Mouse (Mus musculus): ENCODE results near the gene Slc25a18. TPM values are rescaled to one million over a fixed set of nuclear protein-coding genes. Genes with fewer than 3 reads are reported as not detected.

Slc25a18 gene
- polyA plus RNA-seq, 1 experiment = 0.08 TPM

DNA sequence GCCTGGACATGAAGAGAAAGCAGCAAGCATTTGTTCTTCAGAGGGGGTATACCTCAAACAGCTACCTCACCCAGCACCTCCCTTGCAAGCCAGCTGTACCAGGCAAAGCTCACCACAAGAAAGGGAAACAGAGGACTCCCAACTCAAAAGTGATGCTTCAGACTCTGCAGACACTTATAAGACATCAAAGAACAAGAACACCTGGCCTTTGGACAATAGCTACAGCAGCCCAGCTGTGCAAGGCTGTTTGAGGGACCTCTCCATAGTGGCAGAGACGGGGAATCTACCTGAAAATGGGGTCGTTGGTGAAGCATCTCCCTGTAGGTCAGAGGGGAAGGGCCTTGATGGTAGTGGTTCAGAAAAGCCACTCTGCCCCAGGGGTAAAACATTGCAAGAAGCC, 12.2 kb upstream of the Slc25a18 start:
- H3K27ac ChIP-seq (ENCODE audit: insufficient read depth, low read depth, low read length) = no peak overlapping the region
- H3K4me1 ChIP-seq (ENCODE audit: control insufficient read depth, insufficient read depth, insufficient read length, low read length) = no peaks in the 10 kb centered on the region
- no peak overlapping the region for H3K4me3 ChIP-seq (ENCODE audit: low read depth, low read length)
- no peaks in the 10 kb centered on the region for H3K36me3 ChIP-seq (ENCODE audit: control insufficient read depth, insufficient read depth, low read length)
- WGBS = 76% methylated on average over 2 of the region's 2 CpGs
- TF ChIP-seq CTCF (IDR thresholded peaks at IDR 0.05; ENCODE audit: extremely low read depth, insufficient read length, insufficient replicate concordance, low read depth, low read length) (no peak), POLR2A (IDR thresholded peaks at IDR 0.05; ENCODE audit: low read depth, low read length) (no peak)
- no peaks in the 10 kb centered on the region for H3K27me3 ChIP-seq (ENCODE audit: control insufficient read depth, insufficient read depth, low read length)

DNA sequence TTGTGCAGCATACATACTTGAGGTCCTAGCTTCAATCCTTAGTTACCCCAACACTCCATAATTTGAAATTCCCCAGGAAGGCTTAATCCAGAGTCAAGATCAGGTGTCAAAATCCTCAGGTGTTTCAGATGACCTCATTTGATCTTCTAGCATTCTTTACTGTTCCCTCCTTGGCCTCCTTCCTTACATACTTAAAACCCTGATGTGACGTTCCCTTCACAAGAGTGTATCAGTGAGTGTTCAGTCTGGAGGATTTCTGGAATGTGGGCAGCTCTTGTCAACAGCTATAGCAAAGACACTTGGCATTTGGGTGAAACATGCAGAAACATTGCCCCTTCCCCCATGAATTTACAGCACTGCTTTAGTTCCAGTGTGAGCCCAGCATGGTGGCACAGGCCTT, 3.4 kb upstream of the Slc25a18 start:
- Histone ChIP-seq H3K36me3 (ENCODE audit: control insufficient read depth, insufficient read depth, low read length) (no peaks in the 10 kb centered on the region), H3K27ac (ENCODE audit: insufficient read depth, low read depth, low read length) (no peak overlapping the region), H3K27me3 (ENCODE audit: control insufficient read depth, insufficient read depth, low read length) (no peaks in the 10 kb centered on the region), H3K4me3 (ENCODE audit: low read depth, low read length) (no peak overlapping the region), H3K4me1 (ENCODE audit: control insufficient read depth, insufficient read depth, insufficient read length, low read length) (no peaks in the 10 kb centered on the region)
- WGBS = 94% methylated on average over 1 of the region's 1 CpGs
- TF ChIP-seq POLR2A (IDR thresholded peaks at IDR 0.05; ENCODE audit: low read depth, low read length) = no peak
- no peak for TF ChIP-seq CTCF (IDR thresholded peaks at IDR 0.05; ENCODE audit: extremely low read depth, insufficient read length, insufficient replicate concordance, low read depth, low read length)

DNA sequence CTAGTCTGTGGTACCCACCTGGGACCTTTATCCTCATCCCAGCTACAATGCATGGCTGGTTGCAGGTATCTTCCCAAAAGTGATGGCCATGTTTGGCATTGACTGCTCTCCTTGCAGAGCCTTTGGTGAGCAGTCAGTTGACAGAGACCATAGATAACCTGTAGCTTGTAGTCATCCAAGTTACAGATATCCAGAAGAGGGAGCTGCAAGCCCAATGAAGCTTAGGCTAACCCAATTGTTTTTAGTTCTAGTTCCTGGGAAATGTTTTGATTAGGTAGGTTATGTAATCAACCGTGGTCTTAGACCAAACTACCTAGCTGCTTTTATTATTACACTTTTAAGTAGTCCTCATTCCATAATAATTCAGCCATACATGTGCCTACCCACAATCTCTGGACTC, 2.0 kb upstream of the Slc25a18 start:
- Histone ChIP-seq H3K27ac (ENCODE audit: insufficient read depth, low read depth, low read length) (no peak overlapping the region), H3K4me1 (ENCODE audit: control insufficient read depth, insufficient read depth, insufficient read length, low read length) (no peaks in the 10 kb centered on the region), H3K27me3 (ENCODE audit: control insufficient read depth, insufficient read depth, low read length) (no peaks in the 10 kb centered on the region), H3K4me3 (ENCODE audit: low read depth, low read length) (no peak overlapping the region), H3K36me3 (ENCODE audit: control insufficient read depth, insufficient read depth, low read length) (no peaks in the 10 kb centered on the region)
- WGBS = 44% methylated on average over 1 of the region's 1 CpGs
- TF ChIP-seq POLR2A (IDR thresholded peaks at IDR 0.05; ENCODE audit: low read depth, low read length) (no peak), CTCF (IDR thresholded peaks at IDR 0.05; ENCODE audit: extremely low read depth, insufficient read length, insufficient replicate concordance, low read depth, low read length) (no peak)

DNA sequence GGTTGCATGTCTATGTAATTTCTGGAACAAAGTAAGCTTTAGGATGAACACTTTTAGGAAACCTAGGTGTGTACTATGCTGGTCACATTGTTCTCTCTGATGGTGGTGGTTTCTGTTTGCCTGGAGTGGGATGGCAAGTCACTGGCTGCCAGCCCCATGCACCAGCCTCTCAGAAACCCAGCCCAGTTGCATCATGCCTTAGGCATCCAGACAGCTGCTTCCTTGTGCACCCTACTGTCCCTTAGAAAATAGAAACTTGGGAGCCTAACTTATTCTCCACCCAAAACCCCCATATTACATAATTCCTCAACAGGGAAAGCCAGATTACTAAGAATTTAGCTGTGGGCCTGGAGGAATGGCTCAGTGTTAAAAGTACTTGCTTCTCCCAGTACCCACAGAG, 1.4 kb upstream of the Slc25a18 start:
- no peaks in the 10 kb centered on the region for H3K27me3 ChIP-seq (ENCODE audit: control insufficient read depth, insufficient read depth, low read length)
- H3K36me3 ChIP-seq (ENCODE audit: control insufficient read depth, insufficient read depth, low read length) = no peaks in the 10 kb centered on the region
- H3K27ac ChIP-seq (ENCODE audit: insufficient read depth, low read depth, low read length) = no peak overlapping the region
- TF ChIP-seq CTCF (IDR thresholded peaks at IDR 0.05; ENCODE audit: extremely low read depth, insufficient read length, insufficient replicate concordance, low read depth, low read length) = no peak
- no peak for TF ChIP-seq POLR2A (IDR thresholded peaks at IDR 0.05; ENCODE audit: low read depth, low read length)
- no peak overlapping the region for H3K4me3 ChIP-seq (ENCODE audit: low read depth, low read length)
- no peaks in the 10 kb centered on the region for H3K4me1 ChIP-seq (ENCODE audit: control insufficient read depth, insufficient read depth, insufficient read length, low read length)

DNA sequence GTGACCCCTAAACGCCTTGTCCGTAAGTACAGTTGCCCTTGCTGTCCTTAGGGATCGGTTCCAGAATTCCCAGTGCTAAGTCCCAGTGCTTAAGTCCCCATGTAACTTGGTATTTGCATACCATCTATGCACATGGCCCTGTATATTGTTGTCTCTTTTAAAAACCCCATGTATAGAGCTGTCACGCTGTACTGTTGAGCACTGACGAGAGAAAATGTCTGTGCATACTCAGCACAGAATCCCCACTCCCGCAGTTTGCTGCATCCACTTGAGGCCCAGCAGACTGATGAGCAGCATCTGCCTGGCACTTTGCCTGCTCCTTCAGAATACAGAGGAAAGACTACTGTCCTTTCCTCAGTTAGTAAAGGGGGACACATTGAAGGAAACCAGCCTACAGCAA, 385 bp downstream of the Slc25a18 start:
- Histone ChIP-seq H3K4me1 (ENCODE audit: control insufficient read depth, insufficient read depth, insufficient read length, low read length) (no peaks in the 10 kb centered on the region), H3K4me3 (ENCODE audit: low read depth, low read length) (no peak overlapping the region), H3K27me3 (ENCODE audit: control insufficient read depth, insufficient read depth, low read length) (no peaks in the 10 kb centered on the region), H3K27ac (ENCODE audit: insufficient read depth, low read depth, low read length) (no peak overlapping the region), H3K36me3 (ENCODE audit: control insufficient read depth, insufficient read depth, low read length) (no peaks in the 10 kb centered on the region)
- TF ChIP-seq POLR2A (IDR thresholded peaks at IDR 0.05; ENCODE audit: low read depth, low read length) (no peak), CTCF (IDR thresholded peaks at IDR 0.05; ENCODE audit: extremely low read depth, insufficient read length, insufficient replicate concordance, low read depth, low read length) (no peak)
- WGBS = 89% methylated on average over 6 of the region's 6 CpGs

DNA sequence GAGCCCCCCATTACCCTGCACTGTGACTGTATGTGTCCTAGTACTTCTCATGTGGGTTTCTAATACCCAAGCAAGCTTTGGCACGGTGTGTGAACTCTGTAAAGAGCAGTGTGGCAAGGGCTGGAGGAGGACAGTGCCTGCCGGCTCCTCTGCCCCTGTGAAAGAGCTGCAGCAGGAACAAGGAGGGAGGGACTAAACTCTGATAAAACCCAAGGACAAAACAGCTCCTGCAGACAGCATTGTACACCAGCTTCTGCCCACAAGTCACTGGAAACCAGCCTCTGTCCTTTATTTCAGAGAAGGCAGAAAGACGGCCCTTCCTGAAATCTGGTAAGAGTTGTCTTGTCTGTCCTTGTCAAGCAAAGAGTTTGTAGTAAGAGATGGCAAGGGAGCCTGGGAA, 2.9 kb downstream of the Slc25a18 start:
- TF ChIP-seq CTCF (IDR thresholded peaks at IDR 0.05; ENCODE audit: extremely low read depth, insufficient read length, insufficient replicate concordance, low read depth, low read length) (no peak), POLR2A (IDR thresholded peaks at IDR 0.05; ENCODE audit: low read depth, low read length) (no peak)
- H3K4me3 ChIP-seq (ENCODE audit: low read depth, low read length) = no peak overlapping the region
- H3K27ac ChIP-seq (ENCODE audit: insufficient read depth, low read depth, low read length) = no peak overlapping the region
- no peaks in the 10 kb centered on the region for H3K36me3 ChIP-seq (ENCODE audit: control insufficient read depth, insufficient read depth, low read length)
- WGBS = 90% methylated on average over 3 of the region's 3 CpGs
- no peaks in the 10 kb centered on the region for H3K4me1 ChIP-seq (ENCODE audit: control insufficient read depth, insufficient read depth, insufficient read length, low read length)
- no peaks in the 10 kb centered on the region for H3K27me3 ChIP-seq (ENCODE audit: control insufficient read depth, insufficient read depth, low read length)

DNA sequence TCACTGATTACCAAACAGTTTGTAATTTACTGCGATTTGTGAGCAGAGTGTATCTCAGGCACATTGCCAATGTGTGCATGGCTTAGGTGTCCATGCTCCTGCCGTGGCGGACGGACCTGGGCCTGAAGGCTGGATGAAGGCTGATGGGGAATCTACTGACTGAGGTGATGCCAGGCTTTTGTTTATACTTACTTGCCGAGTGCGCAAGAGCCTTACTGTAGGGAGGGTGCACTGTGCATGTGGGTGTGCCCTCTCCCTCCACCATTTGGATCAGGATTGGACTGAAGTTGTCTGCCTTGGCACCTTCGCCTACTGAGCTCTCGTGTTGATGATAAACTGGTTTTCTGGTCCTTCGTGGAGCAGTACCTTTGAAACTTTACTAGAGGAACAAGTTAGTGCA, 4.2 kb downstream of the Slc25a18 start:
- WGBS = 64% methylated on average over 9 of the region's 9 CpGs
- TF ChIP-seq POLR2A (IDR thresholded peaks at IDR 0.05; ENCODE audit: low read depth, low read length) (no peak), CTCF (IDR thresholded peaks at IDR 0.05; ENCODE audit: extremely low read depth, insufficient read length, insufficient replicate concordance, low read depth, low read length) (no peak)

DNA sequence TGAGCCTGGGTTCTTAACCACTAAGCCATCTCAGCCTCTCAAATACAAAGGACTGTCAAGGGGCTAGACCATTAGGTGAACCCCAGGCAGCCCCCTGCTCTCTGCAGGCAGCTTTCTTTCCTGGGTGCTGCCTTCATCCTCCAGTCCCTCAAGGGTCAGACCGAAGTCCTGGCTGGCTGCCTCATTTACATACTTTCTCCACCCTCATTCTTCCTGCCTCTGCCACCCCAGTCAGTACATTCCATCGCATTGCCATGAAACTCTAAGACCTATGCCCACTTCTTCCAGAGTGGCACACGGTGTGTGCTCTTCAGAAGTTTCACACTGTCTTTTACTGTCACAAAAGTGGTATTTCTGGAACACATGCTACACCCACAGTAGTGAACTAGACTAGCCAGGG, 4.8 kb downstream of the Slc25a18 start:
- no peak overlapping the region for H3K27ac ChIP-seq (ENCODE audit: insufficient read depth, low read depth, low read length)
- 48% methylated on average over 3 of the region's 3 CpGs for WGBS
- TF ChIP-seq CTCF (IDR thresholded peaks at IDR 0.05; ENCODE audit: extremely low read depth, insufficient read length, insufficient replicate concordance, low read depth, low read length) (no peak), POLR2A (IDR thresholded peaks at IDR 0.05; ENCODE audit: low read depth, low read length) (no peak)
- H3K36me3 ChIP-seq (ENCODE audit: control insufficient read depth, insufficient read depth, low read length) = no peaks in the 10 kb centered on the region
- H3K4me1 ChIP-seq (ENCODE audit: control insufficient read depth, insufficient read depth, insufficient read length, low read length) = no peaks in the 10 kb centered on the region
- no peak overlapping the region for H3K4me3 ChIP-seq (ENCODE audit: low read depth, low read length)
- no peaks in the 10 kb centered on the region for H3K27me3 ChIP-seq (ENCODE audit: control insufficient read depth, insufficient read depth, low read length)

More for the DNA sequence above, 4.2 kb downstream of the Slc25a18 start:
- Histone ChIP-seq H3K4me1 (ENCODE audit: control insufficient read depth, insufficient read depth, insufficient read length, low read length) (no peaks in the 10 kb centered on the region), H3K27me3 (ENCODE audit: control insufficient read depth, insufficient read depth, low read length) (no peaks in the 10 kb centered on the region), H3K4me3 (ENCODE audit: low read depth, low read length) (no peak overlapping the region), H3K27ac (ENCODE audit: insufficient read depth, low read depth, low read length) (no peak overlapping the region), H3K36me3 (ENCODE audit: control insufficient read depth, insufficient read depth, low read length) (no peaks in the 10 kb centered on the region)

All from small intestine, adult 2 months (tissue).